Comparison of ENCODE assay signal across 11 mouse cellular contexts in genomic region chr16:33733864-33734263, GRCm38 (mm10). TPM values are rescaled to one million over a fixed set of nuclear protein-coding genes. Genes with fewer than 3 reads are reported as not detected.
DNase-seq lines count a peak whose midpoint lies in the region; ATAC-seq and TF ChIP-seq lines count a peak whose summit lies in the region.
"Had no signal": no experiment of that assay in that cellular context is flagged by ENCODE, and none has a peak within 500 bp of the region (broad histone marks: within the 10 kb centered on the region; RNA-seq: fewer than 3 reads in every experiment).

No protein-coding gene starts in this region.

- H3K9ac ChIP-seq in kidney, embryonic 16.5 days (replicated peaks; ENCODE audit: low read length): no peak overlapping the region
- H3K9ac ChIP-seq in MEL (ENCODE audit: control insufficient read depth, low read depth, low read length, poor library complexity, severe bottlenecking): no peak overlapping the region
- no peak overlapping the region for H3K9ac ChIP-seq in embryonic facial prominence, embryonic 14.5 days (ENCODE audit: low read depth, low read length)
- H3K9ac ChIP-seq in hindbrain, postnatal 0 days (replicated peaks; ENCODE audit: low read length): no peak overlapping the region
- H3K9ac ChIP-seq: limb, embryonic 13.5 days had no signal

- DNase-seq in kidney, adult 8-10 months: no peak
- DNase-seq in MEL (ENCODE audit: low read depth, low spot score): no peak
- DNase-seq in embryonic facial prominence, embryonic 14.5 days (ENCODE audit: low spot score): no peak
- no peak for DNase-seq in hindbrain, postnatal 0 days (ENCODE audit: low spot score)
- DNase-seq in Muller cell, postnatal 12 days (ENCODE audit: inconsistent ontology term): no peak
- no peak for DNase-seq in heart, adult 11 months
- no peak for DNase-seq in heart, postnatal 36 days
- DNase-seq: adrenal gland, postnatal 25 days; thymus, postnatal 25 days had no signal

- no peaks in the 10 kb centered on the region for H3K4me1 ChIP-seq in kidney, embryonic 16.5 days (ENCODE audit: insufficient read depth, low read length)
- peaks cover 7 to 19% of the 10 kb centered on the region in 2 experiments for H3K4me1 ChIP-seq in MEL (ENCODE audit: control insufficient read depth in 1 of 2, insufficient read depth in 2 of 2, low read length in 2 of 2)
- peaks cover 3% of the 10 kb centered on the region; the same call in 1 of the 2 replicates for H3K4me1 ChIP-seq in embryonic facial prominence, embryonic 14.5 days (ENCODE audit: control insufficient read depth, insufficient read depth, low read length)
- 0 out of 2 replicates have a peak, but pooled peaks cover 15% of the 10 kb centered on the region for H3K4me1 ChIP-seq in hindbrain, postnatal 0 days (ENCODE audit: insufficient read depth, low read length)

- H3K36me3 ChIP-seq in kidney, embryonic 16.5 days (ENCODE audit: insufficient read depth, low read length): no peaks in the 10 kb centered on the region
- H3K36me3 ChIP-seq in MEL (ENCODE audit: control insufficient read depth in 1 of 2, insufficient read depth in 2 of 2, low read length in 2 of 2): peaks cover 0 to 20% of the 10 kb centered on the region in 2 experiments; a peak in 2 of 4 replicates
- peaks cover 10% of the 10 kb centered on the region; the same call in 1 of the 2 replicates for H3K36me3 ChIP-seq in embryonic facial prominence, embryonic 14.5 days (ENCODE audit: control insufficient read depth, insufficient read depth, low read length)
- no peaks in the 10 kb centered on the region for H3K36me3 ChIP-seq in hindbrain, postnatal 0 days (ENCODE audit: insufficient read depth, low read length)

- no peak overlapping the region for H3K4me3 ChIP-seq in kidney, embryonic 16.5 days (ENCODE audit: low read length)
- H3K4me3 ChIP-seq in MEL (ENCODE audit: control insufficient read depth in 1 of 2, insufficient read depth in 1 of 2, low read depth in 2 of 2, low read length in 2 of 2): no peak overlapping the region
- H3K4me3 ChIP-seq in embryonic facial prominence, embryonic 14.5 days (ENCODE audit: low read depth, low read length): no peak overlapping the region
- no peak overlapping the region for H3K4me3 ChIP-seq in hindbrain, postnatal 0 days (ENCODE audit: low read length)
- H3K4me3 ChIP-seq: limb, embryonic 13.5 days had no signal

- no peak for TF ChIP-seq RAD21 in MEL (IDR thresholded peaks at IDR 0.05; ENCODE audit: low read depth, low read length)

- H3K27me3 ChIP-seq in kidney, embryonic 16.5 days (ENCODE audit: insufficient read depth, low read length): no peaks in the 10 kb centered on the region
- no peaks in the 10 kb centered on the region for H3K27me3 ChIP-seq in MEL (ENCODE audit: control insufficient read depth in 1 of 2, insufficient read depth in 2 of 2, low read length in 2 of 2)
- H3K27me3 ChIP-seq in embryonic facial prominence, embryonic 14.5 days (replicated peaks; ENCODE audit: control insufficient read depth, insufficient read depth, low read length): no peaks in the 10 kb centered on the region
- no peaks in the 10 kb centered on the region for H3K27me3 ChIP-seq in hindbrain, postnatal 0 days (ENCODE audit: insufficient read depth, low read length)
- H3K27me3 ChIP-seq: limb, embryonic 13.5 days had no signal

- 0 out of 2 replicates have a peak, but pooled peaks have one; percentile 23 for ATAC-seq in kidney, embryonic 16.5 days (ENCODE audit: low FRiP score, low TSS enrichment)
- no peak for ATAC-seq in embryonic facial prominence, embryonic 14.5 days (ENCODE audit: low read depth)
- peak; percentile 8; the same call in 1 of the 2 replicates for ATAC-seq in hindbrain, postnatal 0 days

- 88% methylated on average over 6 of the region's 6 CpGs for WGBS in kidney, embryonic 16.5 days
- WGBS in embryonic facial prominence, embryonic 14.5 days: 83% methylated on average over 6 of the region's 6 CpGs
- 68% methylated on average over 6 of the region's 6 CpGs for WGBS in hindbrain, postnatal 0 days

- TF ChIP-seq EP300 in MEL (IDR thresholded peaks at IDR 0.05; ENCODE audit: low read depth in 1 of 2, low read length in 2 of 2): no peak

- no peak overlapping the region for H3K4me2 ChIP-seq in kidney, embryonic 16.5 days (replicated peaks; ENCODE audit: low read depth, low read length)
- H3K4me2 ChIP-seq in embryonic facial prominence, embryonic 14.5 days (ENCODE audit: low read depth, low read length): no peak overlapping the region
- H3K4me2 ChIP-seq in hindbrain, postnatal 0 days (ENCODE audit: low read depth, low read length): no peak overlapping the region
- H3K4me2 ChIP-seq: limb, embryonic 13.5 days had no signal

- TF ChIP-seq POLR2A in MEL (IDR thresholded peaks at IDR 0.05; ENCODE audit: control insufficient read depth in 1 of 2, insufficient read depth in 1 of 2, low read depth in 1 of 2, low read length in 2 of 2, poor library complexity in 1 of 2): no peak

- intact Hi-C loops in heart, postnatal 36 days (cut with DNase I): no loop called here

- H3K79me2 ChIP-seq in MEL (ENCODE audit: control insufficient read depth, insufficient read depth, low read length, poor library complexity): no peaks in the 10 kb centered on the region

- no peaks in the 10 kb centered on the region for H3K9me3 ChIP-seq in kidney, embryonic 16.5 days (ENCODE audit: low read length)
- H3K9me3 ChIP-seq in MEL (replicated peaks; ENCODE audit: insufficient read depth, low read length): no peaks in the 10 kb centered on the region
- H3K9me3 ChIP-seq in embryonic facial prominence, embryonic 14.5 days (ENCODE audit: control insufficient read depth, low read length): no peaks in the 10 kb centered on the region
- no peaks in the 10 kb centered on the region for H3K9me3 ChIP-seq in hindbrain, postnatal 0 days (ENCODE audit: low read length)
- H3K9me3 ChIP-seq: limb, embryonic 13.5 days had no signal

- TF ChIP-seq CTCF in MEL (IDR thresholded peaks at IDR 0.05 in 2 of 3, conservative IDR thresholded peaks at IDR 0.05 in 1 of 3; ENCODE audit: control insufficient read depth in 1 of 3, insufficient read depth in 1 of 3, low read depth in 2 of 3, low read length in 3 of 3, poor library complexity in 1 of 3, severe bottlenecking in 1 of 3): no peak
- no peak for TF ChIP-seq CTCF in hindbrain, postnatal 0 days (IDR thresholded peaks at IDR 0.05; ENCODE audit: low read depth)

- H3K27ac ChIP-seq in kidney, embryonic 16.5 days (ENCODE audit: low read length): no peak overlapping the region
- H3K27ac ChIP-seq in MEL (ENCODE audit: control insufficient read depth, low read depth, low read length): 0 out of 2 replicates have a peak overlapping the region, but pooled peaks have one; percentile 10
- 0 out of 2 replicates have a peak overlapping the region, but pooled peaks have one; percentile 3 for H3K27ac ChIP-seq in embryonic facial prominence, embryonic 14.5 days (replicated peaks; ENCODE audit: low read depth, low read length)
- H3K27ac ChIP-seq in hindbrain, postnatal 0 days: peak overlapping the region; percentile 67; the same call in 1 of the 2 replicates

TF ChIP-seq in MEL, 35 proteins besides CTCF, POLR2A, EP300 and RAD21:
- TF ChIP-seq CHD2 (IDR thresholded peaks at IDR 0.05; ENCODE audit: low read length) (no peak), E2F4 (IDR thresholded peaks at IDR 0.05; ENCODE audit: borderline replicate concordance, low read depth, low read length) (no peak), ZMIZ1 (IDR thresholded peaks at IDR 0.05; ENCODE audit: low read depth, low read length) (no peak)
TF ChIP-seq in MEL: peak in this region for 0.

RNA-seq across cellular contexts. Expression of gene Heg1, which starts 49.7 kb away (rescaled TPM):
- 14.3 and 17.3 TPM in 2 replicates for polyA plus RNA-seq in kidney, embryonic 16.5 days (2015; fragmentation: Nextera tagmentation; extraction: Ambion mirVana)
- 4.1 and 4.5 TPM in 2 replicates for total RNA-seq in MEL (2012; rRNA removed)
- 10 to 100 TPM in 1 of 2 experiments, 1 to 10 TPM in 1; 6.9 to 72.0 TPM for polyA plus RNA-seq in MEL (2012; ENCODE audit: insufficient read depth in 1 of 2, insufficient read length in 2 of 2, low read depth in 1 of 2, low replicate concordance in 2 of 2, missing spikeins in 1 of 2)
- 24.6 and 25.4 TPM in 2 replicates for polyA plus RNA-seq in embryonic facial prominence, embryonic 14.5 days (2014; fragmentation: Nextera tagmentation; extraction: Ambion mirVana)
- total RNA-seq in hindbrain, postnatal 0 days (2014; rRNA removed): 22.8 and 30.4 TPM in 2 replicates
- polyA plus RNA-seq in hindbrain, postnatal 0 days (2015; fragmentation: Nextera tagmentation; extraction: Ambion mirVana): 7.2 and 8.1 TPM in 2 replicates
- 100 to 1,000 TPM; 136 to 157 TPM for total RNA-seq in heart, postnatal 36 days (2021)

RNA-seq across cellular contexts. Expression of gene Muc13, which starts 60.0 kb away (rescaled TPM):
- 0.06 TPM in 1 of 2 replicates, not detected in the other for polyA plus RNA-seq in kidney, embryonic 16.5 days (2015; fragmentation: Nextera tagmentation; extraction: Ambion mirVana)
- 59.5 and 60.4 TPM in 2 replicates for total RNA-seq in MEL (2012; rRNA removed)
- polyA plus RNA-seq in MEL (2012; ENCODE audit: insufficient read depth in 1 of 2, insufficient read length in 2 of 2, low read depth in 1 of 2, low replicate concordance in 2 of 2, missing spikeins in 1 of 2): 100 to 1,000 TPM in 1 of 2 experiments, not detected in 1; 129 TPM
- 0.13 TPM in 1 of 2 replicates, not detected in the other for polyA plus RNA-seq in embryonic facial prominence, embryonic 14.5 days (2014; fragmentation: Nextera tagmentation; extraction: Ambion mirVana)
- not detected in 2 replicates for total RNA-seq in hindbrain, postnatal 0 days (2014; rRNA removed)
- polyA plus RNA-seq in hindbrain, postnatal 0 days (2015; fragmentation: Nextera tagmentation; extraction: Ambion mirVana): 0.06 TPM in 1 of 2 replicates, not detected in the other
- total RNA-seq in heart, postnatal 36 days (2021): under 1 TPM in 1 of 2 experiments, not detected in 1; 0.08 TPM
- total RNA-seq: adrenal gland, postnatal 25 days had no signal
